ENCODE assay signal across 28 mouse cellular contexts in genomic region chr3:52327146-52327545, GRCm38 (mm10). TPM values are rescaled to one million over a fixed set of nuclear protein-coding genes. Genes with fewer than 3 reads are reported as not detected.
A peak's percentile ranks its signal among the peaks of the same experiment; 100 is the strongest.
DNase-seq lines count a peak whose midpoint lies in the region; ATAC-seq and TF ChIP-seq lines count a peak whose summit lies in the region.
"Had no signal": no experiment of that assay in that cellular context is flagged by ENCODE, and none has a peak within 500 bp of the region (broad histone marks: within the 10 kb centered on the region; RNA-seq: fewer than 3 reads in every experiment).

No protein-coding gene starts in this region.

- H3K4me2 ChIP-seq in midbrain, embryonic 11.5 days, result no peak overlapping the region
- no peak overlapping the region for H3K4me2 ChIP-seq in midbrain, postnatal 0 days (ENCODE audit: low read depth, low read length, poor library complexity, severe bottlenecking)
- no peak overlapping the region for H3K4me2 ChIP-seq in stomach, postnatal 0 days (replicated peaks; ENCODE audit: low read depth)
- H3K4me2 ChIP-seq: embryonic facial prominence, embryonic 13.5 days; forebrain, embryonic 15.5 days; heart, embryonic 13.5 days; hindbrain, embryonic 14.5 days had no signal

- TF ChIP-seq EP300 in stomach, postnatal 0 days (optimal IDR thresholded peaks at IDR 0.05), result no peak

- H3K9me3 ChIP-seq in midbrain, embryonic 11.5 days (ENCODE audit: control insufficient read depth, low read length), result no peaks in the 10 kb centered on the region
- no peaks in the 10 kb centered on the region for H3K9me3 ChIP-seq in midbrain, postnatal 0 days (ENCODE audit: low read length)
- no peaks in the 10 kb centered on the region for H3K9me3 ChIP-seq in stomach, postnatal 0 days (ENCODE audit: control insufficient read depth, low read length)
- H3K9me3 ChIP-seq: embryonic facial prominence, embryonic 10.5 days; embryonic facial prominence, embryonic 13.5 days; forebrain, embryonic 15.5 days; heart, embryonic 13.5 days had no signal

- ATAC-seq in frontal cortex, adult (ENCODE audit: low TSS enrichment), result peak; percentile 21; the same call in 1 of the 2 replicates
- ATAC-seq in midbrain, embryonic 11.5 days (ENCODE audit: low FRiP score), result no peak
- no peak for ATAC-seq in midbrain, postnatal 0 days (ENCODE audit: low FRiP score)
- 0 out of 2 replicates have a peak, but pooled peaks have one; percentile 35 for ATAC-seq in stomach, postnatal 0 days (ENCODE audit: low FRiP score, low TSS enrichment)
- ATAC-seq: CD4-positive, CD25-positive, alpha-beta regulatory T cell, adult 4 months; forebrain, embryonic 15.5 days; hindbrain, postnatal 0 days; inflammation-experienced regulatory T-cells, adult 6 months had no signal

- peak overlapping the region; percentile 3; the same call in 1 of the 2 replicates for H3K4me3 ChIP-seq in layer of hippocampus, adult 2 months
- no peak overlapping the region for H3K4me3 ChIP-seq in midbrain, embryonic 11.5 days (ENCODE audit: low read depth, low read length)
- no peak overlapping the region for H3K4me3 ChIP-seq in midbrain, postnatal 0 days (ENCODE audit: low read depth, low read length)
- no peak overlapping the region for H3K4me3 ChIP-seq in stomach, postnatal 0 days (ENCODE audit: low read depth, low read length)
- H3K4me3 ChIP-seq: embryonic facial prominence, embryonic 10.5 days; embryonic facial prominence, embryonic 13.5 days; erythroblast, embryonic 14.5 days; forebrain, embryonic 15.5 days; heart, embryonic 13.5 days had no signal

- no peak overlapping the region for H3K9ac ChIP-seq in midbrain, embryonic 11.5 days (ENCODE audit: low read length)
- H3K9ac ChIP-seq in midbrain, postnatal 0 days (replicated peaks; ENCODE audit: low read length, poor library complexity, severe bottlenecking), result no peak overlapping the region
- no peak overlapping the region for H3K9ac ChIP-seq in stomach, postnatal 0 days (ENCODE audit: low read length)
- H3K9ac ChIP-seq: forebrain, embryonic 15.5 days; heart, embryonic 13.5 days; hindbrain, embryonic 14.5 days had no signal

- no peaks in the 10 kb centered on the region for H3K27me3 ChIP-seq in midbrain, embryonic 11.5 days (ENCODE audit: control insufficient read depth, insufficient read depth, low read length)
- H3K27me3 ChIP-seq in midbrain, postnatal 0 days (ENCODE audit: insufficient read depth, low read length), result no peaks in the 10 kb centered on the region
- no peaks in the 10 kb centered on the region for H3K27me3 ChIP-seq in stomach, postnatal 0 days (ENCODE audit: control insufficient read depth, insufficient read depth, low read length)
- H3K27me3 ChIP-seq: embryonic facial prominence, embryonic 13.5 days; heart, embryonic 13.5 days had no signal

- H3K4me1 ChIP-seq in midbrain, embryonic 11.5 days (ENCODE audit: control insufficient read depth, insufficient read depth, low read length), result no peaks in the 10 kb centered on the region
- no peaks in the 10 kb centered on the region; the same call in 1 of the 2 replicates for H3K4me1 ChIP-seq in midbrain, postnatal 0 days (ENCODE audit: insufficient read depth, low read length)
- H3K4me1 ChIP-seq in stomach, postnatal 0 days (replicated peaks; ENCODE audit: control insufficient read depth, insufficient read depth), result peaks cover 6% of the 10 kb centered on the region; the same call in 1 of the 2 replicates

- no peaks in the 10 kb centered on the region for H3K36me3 ChIP-seq in midbrain, embryonic 11.5 days (ENCODE audit: control insufficient read depth, insufficient read depth, low read length)
- no peaks in the 10 kb centered on the region for H3K36me3 ChIP-seq in midbrain, postnatal 0 days (ENCODE audit: insufficient read depth, low read length)
- H3K36me3 ChIP-seq in stomach, postnatal 0 days (ENCODE audit: control insufficient read depth, insufficient read depth, low read length), result no peaks in the 10 kb centered on the region
- H3K36me3 ChIP-seq: embryonic facial prominence, embryonic 10.5 days; embryonic facial prominence, embryonic 13.5 days; forebrain, embryonic 15.5 days; heart, embryonic 13.5 days had no signal

- no peak for DNase-seq in frontal cortex, adult 2 months (ENCODE audit: extremely low spot score in 1 of 2, low spot score in 1 of 2)
- DNase-seq in layer of hippocampus, adult 2 months (ENCODE audit: low spot score in 2 of 2), result no peak
- no peak for DNase-seq in layer of hippocampus, adult 8-10 months (ENCODE audit: low spot score in 2 of 2)
- peak; percentile 56 for DNase-seq in midbrain, embryonic 11.5 days (ENCODE audit: low spot score, missing footprints)
- DNase-seq in midbrain, postnatal 0 days (ENCODE audit: low spot score), result no peak
- no peak for DNase-seq in stomach, postnatal 0 days (ENCODE audit: low spot score)
- DNase-seq in thymus, postnatal 4 days, result no peak
- DNase-seq: adrenal gland, adult 2 months; adrenal gland, postnatal 14 days; cerebellum, adult 11 months; cerebellum, adult 2 months; cerebellum, adult 9-11 months; cerebellum, postnatal 25 days; embryo, embryonic 11 days; gastrocnemius, postnatal 14 days; heart, adult 18-20 months; heart, postnatal 14 days; heart, postnatal 4 days had no signal

- peak overlapping the region; percentile 88 for H3K27ac ChIP-seq in layer of hippocampus, adult 2 months
- no peak overlapping the region for H3K27ac ChIP-seq in midbrain, embryonic 11.5 days (ENCODE audit: low read depth, low read length)
- no peak overlapping the region for H3K27ac ChIP-seq in midbrain, postnatal 0 days (ENCODE audit: low read depth, low read length)
- H3K27ac ChIP-seq in stomach, postnatal 0 days (replicated peaks), result no peak overlapping the region
- H3K27ac ChIP-seq: embryonic facial prominence, embryonic 10.5 days; embryonic facial prominence, embryonic 13.5 days; forebrain, embryonic 15.5 days; heart, embryonic 13.5 days; hindbrain, embryonic 14.5 days; hindbrain, postnatal 0 days had no signal

- WGBS in midbrain, embryonic 11.5 days, result 87% methylated on average over 13 of the region's 13 CpGs
- WGBS in midbrain, postnatal 0 days, result 85% methylated on average over 13 of the region's 13 CpGs
- WGBS in stomach, postnatal 0 days, result 78% methylated on average over 13 of the region's 13 CpGs

- TF ChIP-seq CTCF in layer of hippocampus, adult 2 months (conservative IDR thresholded peaks at IDR 0.05), result no peak
- no peak for TF ChIP-seq CTCF in midbrain, postnatal 0 days (IDR thresholded peaks at IDR 0.05)
- TF ChIP-seq CTCF in stomach, postnatal 0 days (IDR thresholded peaks at IDR 0.05; ENCODE audit: low read depth), result no peak

RNA-seq across cellular contexts. Expression of gene Foxo1, which starts 59.0 kb away (rescaled TPM):
- polyA plus RNA-seq in frontal cortex, adult 2 months (2012; rRNA removed), result 8.9 and 9.1 TPM in 2 replicates
- 10 to 100 TPM; 22.4 to 23.5 TPM for total RNA-seq in layer of hippocampus, adult 2 months (2021)
- total RNA-seq in layer of hippocampus, adult 8-10 months (2022), result 10 to 100 TPM; 20.2 to 23.1 (median 22.8) TPM
- polyA plus RNA-seq in midbrain, embryonic 11.5 days (2014; fragmentation: Nextera tagmentation; extraction: Ambion mirVana), result 2.7 and 3.0 TPM in 2 replicates
- total RNA-seq in midbrain, postnatal 0 days (2014; rRNA removed), result 5.8 and 8.3 TPM in 2 replicates
- 3.4 and 3.6 TPM in 2 replicates for polyA plus RNA-seq in midbrain, postnatal 0 days (2015; fragmentation: Nextera tagmentation; extraction: Ambion mirVana)
- 3.4 and 4.0 TPM in 2 replicates for polyA plus RNA-seq in stomach, postnatal 0 days (2015; fragmentation: Nextera tagmentation; extraction: Ambion mirVana)

Comparison
In these comparisons a context has a peak if more than half of its experiments do, and no peak if none do; other contexts are left out.
1. ATAC-seq: peak in frontal cortex, adult (single experiment) and stomach, postnatal 0 days (single experiment); none in midbrain, embryonic 11.5 days (single experiment) and midbrain, postnatal 0 days (single experiment).